Mouse (Mus musculus): ENCODE data around the gene Rpl12.

The Rpl12 gene

GRCm38 (mm10) chr2:32940483-32940882, 20.9 kb upstream of the Rpl12 start:
- peak; percentile 57 for DNase-seq (ENCODE audit: low read depth, low spot score)

- DNase-seq (ENCODE audit: low read depth, low spot score): no peak
Measured at GRCm38 (mm10) chr2:32947454-32947853, 13.9 kb upstream of the Rpl12 start.

GRCm38 (mm10) chr2:32954581-32954980, 6.8 kb upstream of the Rpl12 start:
- peak; percentile 78 for DNase-seq (ENCODE audit: low read depth, low spot score)

- DNase-seq (ENCODE audit: low read depth, low spot score): peak; percentile 75
Measured at GRCm38 (mm10) chr2:32957344-32957743, 4.0 kb upstream of the Rpl12 start.

GRCm38 (mm10) chr2:32960273-32960672, 1.1 kb upstream of the Rpl12 start:
- no peak for DNase-seq (ENCODE audit: low read depth, low spot score)

- peak; percentile 50 for DNase-seq (ENCODE audit: low read depth, low spot score)
Measured at GRCm38 (mm10) chr2:32962062-32962874, 909 bp downstream of the Rpl12 start.

- no peak for DNase-seq (ENCODE audit: low read depth, low spot score)
Measured at GRCm38 (mm10) chr2:32962875-32963220, 1.5 kb downstream of the Rpl12 start.

- no peak for DNase-seq (ENCODE audit: low read depth, low spot score)
Measured at GRCm38 (mm10) chr2:32963544-32963943, 2.2 kb downstream of the Rpl12 start.

- peak; percentile 62 for DNase-seq (ENCODE audit: low read depth, low spot score)
Measured at GRCm38 (mm10) chr2:32963981-32964380, 2.6 kb downstream of the Rpl12 start.

- DNase-seq (ENCODE audit: low read depth, low spot score): peak; percentile 47
Measured at GRCm38 (mm10) chr2:32964659-32965457, 3.5 kb downstream of the Rpl12 start.

GRCm38 (mm10) chr2:32965511-32966183, 4.3 kb downstream of the Rpl12 start:
- peak; percentile 46 for DNase-seq (ENCODE audit: low read depth, low spot score)

- DNase-seq (ENCODE audit: low read depth, low spot score): no peak
Measured at GRCm38 (mm10) chr2:32966184-32966688, 4.9 kb downstream of the Rpl12 start.

GRCm38 (mm10) chr2:32966689-32967631, 5.6 kb downstream of the Rpl12 start:
- peak; percentile 85 for DNase-seq (ENCODE audit: low read depth, low spot score)

GRCm38 (mm10) chr2:32968024-32968614, 6.8 kb downstream of the Rpl12 start:
- peak; percentile 37 for DNase-seq (ENCODE audit: low read depth, low spot score)

GRCm38 (mm10) chr2:32969326-32969725, 8.0 kb downstream of the Rpl12 start:
- DNase-seq (ENCODE audit: low read depth, low spot score): no peak

GRCm38 (mm10) chr2:32971235-32971634, 9.9 kb downstream of the Rpl12 start:
- DNase-seq (ENCODE audit: low read depth, low spot score): peak; percentile 87

- no peak for DNase-seq (ENCODE audit: low read depth, low spot score)
Measured at GRCm38 (mm10) chr2:32974216-32974615, 12.9 kb downstream of the Rpl12 start.

- DNase-seq (ENCODE audit: low read depth, low spot score): no peak
Measured at GRCm38 (mm10) chr2:32977114-32977513, 15.8 kb downstream of the Rpl12 start.

GRCm38 (mm10) chr2:32978675-32979074, 17.3 kb downstream of the Rpl12 start:
- DNase-seq (ENCODE audit: low read depth, low spot score): no peak

GRCm38 (mm10) chr2:32979675-32980074, 18.3 kb downstream of the Rpl12 start:
- no peak for DNase-seq (ENCODE audit: low read depth, low spot score)

Data from ES-CJ7 (cell line).